Comparison of ENCODE assay signal across 22 mouse cellular contexts in the genomic region with DNA sequence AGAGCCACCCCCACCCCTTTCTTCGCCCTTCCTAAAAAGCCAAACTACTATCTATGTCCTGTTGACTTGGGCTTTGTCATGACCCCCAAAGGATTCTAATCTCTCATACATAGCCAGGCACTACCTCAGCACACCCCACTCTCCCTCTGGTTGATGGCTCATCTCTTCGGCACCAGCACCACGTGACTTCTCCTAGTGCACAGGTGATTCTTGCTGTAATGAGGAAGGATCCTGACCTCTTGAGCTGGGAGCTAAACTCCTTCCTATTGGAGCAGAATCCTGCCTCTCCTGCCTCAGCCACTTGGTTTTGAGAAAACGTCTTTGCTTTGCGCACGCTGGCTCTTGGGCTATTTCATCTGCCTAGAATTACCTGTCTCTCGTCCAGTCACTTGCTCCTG. TPM values are rescaled to one million over a fixed set of nuclear protein-coding genes. Genes with fewer than 3 reads are reported as not detected.
DNase-seq lines count a peak whose midpoint lies in the region; ATAC-seq and TF ChIP-seq lines count a peak whose summit lies in the region.
"Had no signal": no experiment of that assay in that cellular context is flagged by ENCODE, and none has a peak within 500 bp of the region (broad histone marks: within the 10 kb centered on the region; RNA-seq: fewer than 3 reads in every experiment).

No protein-coding gene starts in this region.

- no peak for TF ChIP-seq POLR2A in MEL (IDR thresholded peaks at IDR 0.05; ENCODE audit: control insufficient read depth in 1 of 2, insufficient read depth in 1 of 2, low read depth in 1 of 2, low read length in 2 of 2, poor library complexity in 1 of 2)

- no peak overlapping the region for H3K9ac ChIP-seq in kidney, embryonic 15.5 days
- no peak overlapping the region for H3K9ac ChIP-seq in MEL (ENCODE audit: control insufficient read depth, low read depth, low read length, poor library complexity, severe bottlenecking)
- H3K9ac ChIP-seq in intestine, embryonic 16.5 days (ENCODE audit: low read depth, low read length): peak overlapping the region; percentile 11; the same call in 1 of the 2 replicates
- no peak overlapping the region for H3K9ac ChIP-seq in stomach, embryonic 14.5 days (replicated peaks; ENCODE audit: low read depth, low read length)
- H3K9ac ChIP-seq: forebrain, postnatal 0 days; heart, embryonic 12.5 days; hindbrain, embryonic 15.5 days; limb, embryonic 13.5 days; neural tube, embryonic 15.5 days had no signal

- no peak for TF ChIP-seq CTCF in MEL (IDR thresholded peaks at IDR 0.05 in 2 of 3, conservative IDR thresholded peaks at IDR 0.05 in 1 of 3; ENCODE audit: control insufficient read depth in 1 of 3, insufficient read depth in 1 of 3, low read depth in 2 of 3, low read length in 3 of 3, poor library complexity in 1 of 3, severe bottlenecking in 1 of 3)

- peak overlapping the region; percentile 60 for H3K27ac ChIP-seq in kidney, embryonic 15.5 days
- no peak overlapping the region; the same call in 1 of the 2 replicates for H3K27ac ChIP-seq in MEL (ENCODE audit: control insufficient read depth, low read depth, low read length)
- H3K27ac ChIP-seq in intestine, embryonic 16.5 days (ENCODE audit: low read length): peak overlapping the region; percentile 90
- H3K27ac ChIP-seq in stomach, embryonic 14.5 days (ENCODE audit: low read length): peak overlapping the region; percentile 77; the same call in 1 of the 2 replicates
- H3K27ac ChIP-seq: forebrain, embryonic 10.5 days; hindbrain, embryonic 15.5 days; limb, embryonic 13.5 days; neural tube, embryonic 15.5 days had no signal

- intact Hi-C loops in heart, postnatal 14 days (cut with DNase I): no loop called here

- no peaks in the 10 kb centered on the region for H3K27me3 ChIP-seq in kidney, embryonic 15.5 days
- H3K27me3 ChIP-seq in MEL (ENCODE audit: control insufficient read depth in 1 of 2, insufficient read depth in 2 of 2, low read length in 2 of 2): no peaks in the 10 kb centered on the region
- H3K27me3 ChIP-seq in intestine, embryonic 16.5 days (replicated peaks; ENCODE audit: control insufficient read depth, insufficient read depth, low read length): no peaks in the 10 kb centered on the region
- H3K27me3 ChIP-seq in stomach, embryonic 14.5 days (ENCODE audit: control insufficient read depth, insufficient read depth, low read length): no peaks in the 10 kb centered on the region
- H3K27me3 ChIP-seq: heart, embryonic 12.5 days; hindbrain, embryonic 15.5 days; limb, embryonic 13.5 days; neural tube, embryonic 15.5 days had no signal

- peaks cover 32% of the 10 kb centered on the region for H3K4me1 ChIP-seq in kidney, embryonic 15.5 days
- H3K4me1 ChIP-seq in MEL (ENCODE audit: control insufficient read depth in 1 of 2, insufficient read depth in 2 of 2, low read length in 2 of 2): peaks cover 33 to 52% of the 10 kb centered on the region in 2 experiments
- H3K4me1 ChIP-seq in intestine, embryonic 16.5 days (ENCODE audit: control insufficient read depth, insufficient read depth, low read length): peaks cover 49% of the 10 kb centered on the region
- peaks cover 37% of the 10 kb centered on the region for H3K4me1 ChIP-seq in stomach, embryonic 14.5 days (ENCODE audit: control insufficient read depth, insufficient read depth, low read length)

- no peaks in the 10 kb centered on the region for H3K9me3 ChIP-seq in kidney, embryonic 15.5 days (replicated peaks)
- H3K9me3 ChIP-seq in MEL (replicated peaks; ENCODE audit: insufficient read depth, low read length): no peaks in the 10 kb centered on the region
- H3K9me3 ChIP-seq in intestine, embryonic 16.5 days (ENCODE audit: control insufficient read depth, low read length): no peaks in the 10 kb centered on the region
- H3K9me3 ChIP-seq in stomach, embryonic 14.5 days (ENCODE audit: control insufficient read depth, low read depth, low read length): no peaks in the 10 kb centered on the region
- H3K9me3 ChIP-seq: forebrain, embryonic 10.5 days; heart, embryonic 12.5 days; hindbrain, embryonic 15.5 days; limb, embryonic 13.5 days; neural tube, embryonic 15.5 days had no signal

- WGBS in kidney, embryonic 15.5 days: 79% methylated on average over 7 of the region's 7 CpGs
- 59% methylated on average over 7 of the region's 7 CpGs for WGBS in intestine, embryonic 16.5 days
- 84% methylated on average over 7 of the region's 7 CpGs for WGBS in stomach, embryonic 14.5 days

- TF ChIP-seq RAD21 in MEL (IDR thresholded peaks at IDR 0.05; ENCODE audit: low read depth, low read length): no peak

- H3K36me3 ChIP-seq in kidney, embryonic 15.5 days: no peaks in the 10 kb centered on the region
- H3K36me3 ChIP-seq in MEL (ENCODE audit: control insufficient read depth in 1 of 2, insufficient read depth in 2 of 2, low read length in 2 of 2): peaks cover 0 to 36% of the 10 kb centered on the region in 2 experiments; a peak in 2 of 4 replicates
- no peaks in the 10 kb centered on the region for H3K36me3 ChIP-seq in intestine, embryonic 16.5 days (ENCODE audit: control insufficient read depth, insufficient read depth, low read length)
- H3K36me3 ChIP-seq in stomach, embryonic 14.5 days (ENCODE audit: control insufficient read depth, insufficient read depth, low read length): no peaks in the 10 kb centered on the region
- H3K36me3 ChIP-seq: forebrain, embryonic 10.5 days; heart, embryonic 12.5 days; hindbrain, embryonic 15.5 days; limb, embryonic 13.5 days; neural tube, embryonic 15.5 days had no signal

- no peak overlapping the region for H3K4me3 ChIP-seq in kidney, embryonic 15.5 days (replicated peaks)
- no peak overlapping the region for H3K4me3 ChIP-seq in MEL (ENCODE audit: control insufficient read depth in 1 of 2, insufficient read depth in 1 of 2, low read depth in 2 of 2, low read length in 2 of 2)
- no peak overlapping the region for H3K4me3 ChIP-seq in intestine, embryonic 16.5 days (ENCODE audit: low read length)
- no peak overlapping the region for H3K4me3 ChIP-seq in stomach, embryonic 14.5 days (ENCODE audit: low read depth, low read length)
- H3K4me3 ChIP-seq: forebrain, embryonic 10.5 days; heart, embryonic 12.5 days; hindbrain, embryonic 15.5 days; limb, embryonic 13.5 days; neural tube, embryonic 15.5 days had no signal

- no peak for ATAC-seq in kidney, embryonic 15.5 days (replicated peaks; ENCODE audit: low FRiP score)
- ATAC-seq in intestine, embryonic 16.5 days: peak; percentile 79
- ATAC-seq in stomach, embryonic 14.5 days (ENCODE audit: insufficient number of reproducible peaks, insufficient read depth, low FRiP score, low read depth): no peak
- ATAC-seq: forebrain, postnatal 0 days; midbrain, embryonic 16.5 days had no signal

- no peak for DNase-seq in kidney, postnatal 10 days
- no peak for DNase-seq in MEL (ENCODE audit: low read depth, low spot score)
- DNase-seq in embryo, embryonic 9.5 days (ENCODE audit: extremely low spot score): no peak
- no peak for DNase-seq in heart, postnatal 14 days
- no peak for DNase-seq in heart, adult 9 months (ENCODE audit: low spot score in 2 of 2)
- DNase-seq: adrenal gland, postnatal 25 days; cerebellum, adult 11 months; cerebellum, postnatal 14 days; forebrain, postnatal 0 days; lung, postnatal 14 days; right cerebral cortex, postnatal 25 days; thymus, postnatal 36 days had no signal

- no peak for TF ChIP-seq EP300 in MEL (IDR thresholded peaks at IDR 0.05; ENCODE audit: low read depth in 1 of 2, low read length in 2 of 2)

- H3K4me2 ChIP-seq in kidney, embryonic 15.5 days: no peak overlapping the region
- H3K4me2 ChIP-seq in intestine, embryonic 16.5 days (ENCODE audit: low read depth, low read length): peak overlapping the region; percentile 32; the same call in 1 of the 2 replicates
- no peak overlapping the region for H3K4me2 ChIP-seq in stomach, embryonic 14.5 days (replicated peaks; ENCODE audit: low read depth, low read length)
- H3K4me2 ChIP-seq: heart, embryonic 12.5 days; hindbrain, embryonic 15.5 days; limb, embryonic 13.5 days; neural tube, embryonic 15.5 days had no signal

- H3K79me2 ChIP-seq in MEL (ENCODE audit: control insufficient read depth, insufficient read depth, low read length, poor library complexity): no peaks in the 10 kb centered on the region

TF ChIP-seq in MEL, 35 proteins besides CTCF, POLR2A, EP300 and RAD21:
- TF ChIP-seq KAT2A (conservative IDR thresholded peaks at IDR 0.05; ENCODE audit: low read depth, low read length) (no peak), POLR2AphosphoS5 (IDR thresholded peaks at IDR 0.05; ENCODE audit: borderline replicate concordance, low read depth, low read length) (no peak), USF1 (IDR thresholded peaks at IDR 0.05; ENCODE audit: low read depth, low read length) (peak; percentile 71), NELFE (IDR thresholded peaks at IDR 0.05; ENCODE audit: low read depth, low read length) (no peak), MAFK (IDR thresholded peaks at IDR 0.05; ENCODE audit: borderline replicate concordance, low read depth, low read length) (no peak), MYB (IDR thresholded peaks at IDR 0.05; ENCODE audit: low read depth, low read length) (no peak), SIN3A (IDR thresholded peaks at IDR 0.05; ENCODE audit: low read length) (no peak)

RNA-seq across cellular contexts. Expression of gene Gna13, which starts 12.3 kb away (rescaled TPM):
- polyA plus RNA-seq in kidney, embryonic 15.5 days (2015; fragmentation: Nextera tagmentation; extraction: Ambion mirVana): 20.8 and 21.5 TPM in 2 replicates
- 56.6 and 57.0 TPM in 2 replicates for total RNA-seq in MEL (2012; rRNA removed)
- 100 to 1,000 TPM in 1 of 2 experiments, 10 to 100 TPM in 1; 51.0 to 102 TPM for polyA plus RNA-seq in MEL (2012; ENCODE audit: insufficient read depth in 1 of 2, insufficient read length in 2 of 2, low read depth in 1 of 2, low replicate concordance in 2 of 2, missing spikeins in 1 of 2)
- 36.1 and 39.6 TPM in 2 replicates for polyA plus RNA-seq in intestine, embryonic 16.5 days (2015; fragmentation: Nextera tagmentation; extraction: Ambion mirVana)
- 34.0 and 35.7 TPM in 2 replicates for polyA plus RNA-seq in stomach, embryonic 14.5 days (2014; fragmentation: Nextera tagmentation; extraction: Ambion mirVana)
- 10 to 100 TPM; 37.6 to 38.4 TPM for total RNA-seq in heart, postnatal 14 days (2021)

RNA-seq across cellular contexts. Expression of gene Rgs9, which starts 52.4 kb away (rescaled TPM):
- polyA plus RNA-seq in kidney, embryonic 15.5 days (2015; fragmentation: Nextera tagmentation; extraction: Ambion mirVana): 1.3 and 1.8 TPM in 2 replicates
- not detected in 2 replicates for total RNA-seq in MEL (2012; rRNA removed)
- not detected for polyA plus RNA-seq in MEL (2012; ENCODE audit: insufficient read depth in 1 of 2, insufficient read length in 2 of 2, low read depth in 1 of 2, low replicate concordance in 2 of 2, missing spikeins in 1 of 2)
- 3.5 and 3.8 TPM in 2 replicates for polyA plus RNA-seq in intestine, embryonic 16.5 days (2015; fragmentation: Nextera tagmentation; extraction: Ambion mirVana)
- 1.4 and 2.2 TPM in 2 replicates for polyA plus RNA-seq in stomach, embryonic 14.5 days (2014; fragmentation: Nextera tagmentation; extraction: Ambion mirVana)
- under 1 TPM; 0.39 to 0.41 TPM for total RNA-seq in heart, postnatal 14 days (2021)
- total RNA-seq: gastrocnemius, adult 18-20 months had no signal
